ENCODE assay signal across 8 mouse cellular contexts in genomic region chr14:40966862-40967597, GRCm38 (mm10). TPM values are rescaled to one million over a fixed set of nuclear protein-coding genes. Genes with fewer than 3 reads are reported as not detected.
DNase-seq lines count a peak whose midpoint lies in the region; ATAC-seq lines count a peak whose summit lies in the region.

No protein-coding gene starts in this region.

- no peaks in the 10 kb centered on the region for H3K9me3 ChIP-seq in heart, embryonic 11.5 days (replicated peaks; ENCODE audit: control insufficient read depth, low read length)
- H3K9me3 ChIP-seq in kidney, embryonic 16.5 days (ENCODE audit: low read length), result no peaks in the 10 kb centered on the region
- H3K9me3 ChIP-seq in liver, embryonic 11.5 days (ENCODE audit: control insufficient read depth, low read length), result no peaks in the 10 kb centered on the region
- no peaks in the 10 kb centered on the region for H3K9me3 ChIP-seq in stomach, embryonic 14.5 days (ENCODE audit: control insufficient read depth, low read depth, low read length)

- peak overlapping the region; percentile 84 for H3K27ac ChIP-seq in heart, embryonic 11.5 days (ENCODE audit: low read depth, low read length)
- peak overlapping the region; percentile 96 for H3K27ac ChIP-seq in kidney, embryonic 16.5 days (ENCODE audit: low read length)
- 0 out of 2 replicates have a peak overlapping the region, but pooled peaks have one; percentile 92 for H3K27ac ChIP-seq in liver, embryonic 11.5 days (ENCODE audit: low read depth, low read length)
- peak overlapping the region; percentile 80 for H3K27ac ChIP-seq in stomach, embryonic 14.5 days (ENCODE audit: low read length)

- no peaks in the 10 kb centered on the region; the same call in 1 of the 2 replicates for H3K27me3 ChIP-seq in heart, embryonic 11.5 days (ENCODE audit: control insufficient read depth, insufficient read depth, low read length)
- H3K27me3 ChIP-seq in kidney, embryonic 16.5 days (ENCODE audit: insufficient read depth, low read length), result no peaks in the 10 kb centered on the region
- H3K27me3 ChIP-seq in liver, embryonic 11.5 days (replicated peaks; ENCODE audit: control insufficient read depth, insufficient read depth, low read length), result no peaks in the 10 kb centered on the region
- no peaks in the 10 kb centered on the region for H3K27me3 ChIP-seq in stomach, embryonic 14.5 days (ENCODE audit: control insufficient read depth, insufficient read depth, low read length)

- H3K4me1 ChIP-seq in heart, embryonic 11.5 days (ENCODE audit: control insufficient read depth, insufficient read depth, low read length), result peaks cover 33% of the 10 kb centered on the region
- peaks cover 45% of the 10 kb centered on the region for H3K4me1 ChIP-seq in kidney, embryonic 16.5 days (ENCODE audit: insufficient read depth, low read length)
- H3K4me1 ChIP-seq in liver, embryonic 11.5 days (replicated peaks; ENCODE audit: control insufficient read depth, insufficient read depth, low read length), result peaks cover 36% of the 10 kb centered on the region
- peaks cover 20% of the 10 kb centered on the region; the same call in 1 of the 2 replicates for H3K4me1 ChIP-seq in stomach, embryonic 14.5 days (ENCODE audit: control insufficient read depth, insufficient read depth, low read length)

- DNase-seq in B cell, adult 2 months, result peak; percentile 98
- DNase-seq in brain, adult 2 months (ENCODE audit: low read depth, low spot score), result peak; percentile 98
- peak; percentile 99 for DNase-seq in liver, embryonic 11.5 days (ENCODE audit: low spot score)
- peak; percentile 98 for DNase-seq in naive thymus-derived CD4-positive, alpha-beta T cell, adult 2 months (ENCODE audit: low read depth)

- no peaks in the 10 kb centered on the region for H3K36me3 ChIP-seq in heart, embryonic 11.5 days (ENCODE audit: control insufficient read depth, insufficient read depth, low read length)
- H3K36me3 ChIP-seq in kidney, embryonic 16.5 days (ENCODE audit: insufficient read depth, low read length), result no peaks in the 10 kb centered on the region
- H3K36me3 ChIP-seq in liver, embryonic 11.5 days (ENCODE audit: control insufficient read depth, insufficient read depth, low read length), result no peaks in the 10 kb centered on the region
- no peaks in the 10 kb centered on the region for H3K36me3 ChIP-seq in stomach, embryonic 14.5 days (ENCODE audit: control insufficient read depth, insufficient read depth, low read length)

- WGBS in heart, embryonic 11.5 days (ENCODE audit: insufficient replicate concordance), result 1% methylated on average over 44 of the region's 62 CpGs
- WGBS in kidney, embryonic 16.5 days, result under 1% methylated on average over 43 of the region's 62 CpGs
- under 1% methylated on average over 42 of the region's 62 CpGs for WGBS in liver, embryonic 11.5 days
- 2% methylated on average over 39 of the region's 62 CpGs for WGBS in stomach, embryonic 14.5 days

- peak overlapping the region; percentile 85 for H3K4me2 ChIP-seq in heart, embryonic 11.5 days
- H3K4me2 ChIP-seq in kidney, embryonic 16.5 days (replicated peaks; ENCODE audit: low read depth, low read length), result peak overlapping the region; percentile 66
- peak overlapping the region; percentile 73 for H3K4me2 ChIP-seq in liver, embryonic 11.5 days
- H3K4me2 ChIP-seq in stomach, embryonic 14.5 days (replicated peaks; ENCODE audit: low read depth, low read length), result peak overlapping the region; percentile 86

- ATAC-seq in erythroblast, adult 5-6 weeks (replicated peaks; ENCODE audit: low FRiP score, poor library complexity, severe bottlenecking), result peak; percentile 89
- peak; percentile 96 for ATAC-seq in heart, embryonic 11.5 days (replicated peaks; ENCODE audit: insufficient number of reproducible peaks, low FRiP score, low TSS enrichment)
- ATAC-seq in kidney, embryonic 16.5 days (ENCODE audit: low FRiP score, low TSS enrichment), result peak; percentile 94
- ATAC-seq in liver, embryonic 11.5 days (replicated peaks; ENCODE audit: low FRiP score), result peak; percentile 86
- peak; percentile 93 for ATAC-seq in stomach, embryonic 14.5 days (ENCODE audit: insufficient number of reproducible peaks, insufficient read depth, low FRiP score, low read depth)

- H3K9ac ChIP-seq in heart, embryonic 11.5 days (ENCODE audit: low read depth, low read length), result peak overlapping the region; percentile 92
- peak overlapping the region; percentile 97 for H3K9ac ChIP-seq in kidney, embryonic 16.5 days (replicated peaks; ENCODE audit: low read length)
- H3K9ac ChIP-seq in liver, embryonic 11.5 days (ENCODE audit: low read depth, low read length), result peak overlapping the region; percentile 82
- peak overlapping the region; percentile 79 for H3K9ac ChIP-seq in stomach, embryonic 14.5 days (replicated peaks; ENCODE audit: low read depth, low read length)

- peak overlapping the region; percentile 80 for H3K4me3 ChIP-seq in heart, embryonic 11.5 days (ENCODE audit: low read depth, low read length)
- peak overlapping the region; percentile 93 for H3K4me3 ChIP-seq in kidney, embryonic 16.5 days (ENCODE audit: low read length)
- H3K4me3 ChIP-seq in liver, embryonic 11.5 days (ENCODE audit: low read depth, low read length), result peak overlapping the region; percentile 70
- peak overlapping the region; percentile 89 for H3K4me3 ChIP-seq in stomach, embryonic 14.5 days (ENCODE audit: low read depth, low read length)

RNA-seq across cellular contexts. Expression of gene Tspan14, which starts 0.4 kb away (rescaled TPM):
- total RNA-seq in erythroblast, adult 5-6 weeks (2015; ENCODE audit: low replicate concordance), result 4.0 and 7.3 TPM in 2 replicates
- 8.2 and 9.4 TPM in 2 replicates for total RNA-seq in erythroblast, adult 5-6 weeks (2017; ENCODE audit: low replicate concordance)
- polyA plus RNA-seq in heart, embryonic 11.5 days (2014; fragmentation: Nextera tagmentation; extraction: Ambion mirVana), result 43.5 and 54.0 TPM in 2 replicates
- 138 and 144 TPM in 2 replicates for polyA plus RNA-seq in kidney, embryonic 16.5 days (2015; fragmentation: Nextera tagmentation; extraction: Ambion mirVana)
- 65.3 and 68.1 TPM in 2 replicates for polyA plus RNA-seq in liver, embryonic 11.5 days (2014; fragmentation: Nextera tagmentation; extraction: Ambion mirVana)
- 84.5 and 88.2 TPM in 2 replicates for polyA plus RNA-seq in stomach, embryonic 14.5 days (2014; fragmentation: Nextera tagmentation; extraction: Ambion mirVana)

RNA-seq across cellular contexts. Expression of gene Fam213a, which starts 46.6 kb away (rescaled TPM):
- 1,227 and 1,297 TPM in 2 replicates for total RNA-seq in erythroblast, adult 5-6 weeks (2015; ENCODE audit: low replicate concordance)
- 2,096 and 2,327 TPM in 2 replicates for total RNA-seq in erythroblast, adult 5-6 weeks (2017; ENCODE audit: low replicate concordance)
- polyA plus RNA-seq in heart, embryonic 11.5 days (2014; fragmentation: Nextera tagmentation; extraction: Ambion mirVana), result 67.7 and 75.4 TPM in 2 replicates
- polyA plus RNA-seq in kidney, embryonic 16.5 days (2015; fragmentation: Nextera tagmentation; extraction: Ambion mirVana), result 109 and 111 TPM in 2 replicates
- 78.2 and 84.8 TPM in 2 replicates for polyA plus RNA-seq in liver, embryonic 11.5 days (2014; fragmentation: Nextera tagmentation; extraction: Ambion mirVana)
- polyA plus RNA-seq in stomach, embryonic 14.5 days (2014; fragmentation: Nextera tagmentation; extraction: Ambion mirVana), result 42.7 and 45.8 TPM in 2 replicates

Comparison
In these comparisons a context has a peak if more than half of its experiments do, and no peak if none do; other contexts are left out.
1. Peak in every context shown above with its lines: DNase-seq, ATAC-seq, H3K4me3 ChIP-seq and H3K27ac ChIP-seq.